Mouse (Mus musculus) stomach, postnatal 0 days (tissue): ENCODE data around the gene Ccdc107. TPM values are rescaled to one million over a fixed set of nuclear protein-coding genes. Genes with fewer than 3 reads are reported as not detected.
A peak's percentile ranks its signal among the peaks of the same experiment; 100 is the strongest.

Experiments used
- ATAC-seq: fragments of 200-750 bp; cut with Nextera tagmentation; 2 replicates; pipeline ENCODE4 v1.8.0; 2017; ENCODE audit not compliant: low FRiP score, low TSS enrichment
- DNase-seq: peaks from one replicate; pipeline ENCODE4 v3.0.0-alpha.2; 2016; ENCODE audit warnings: low spot score
- H3K27ac ChIP-seq: fragments of 300-500 bp; sonication (generic); replicated peaks from 2 replicates; pipeline ENCODE4 v1.5.1; 2014; ENCODE audit warnings: mild to moderate bottlenecking, control low read depth
- H3K27me3 ChIP-seq: fragments of 300-500 bp; sonication (generic); 2 replicates; pipeline ENCODE4 v1.6.1; 2014; ENCODE audit warnings: low read length; ENCODE audit not compliant: control insufficient read depth, insufficient read depth
- H3K36me3 ChIP-seq: fragments of 300-500 bp; sonication (generic); 2 replicates; pipeline ENCODE4 v1.6.1; 2014; ENCODE audit warnings: low read length, mixed read lengths; ENCODE audit not compliant: control insufficient read depth, insufficient read depth
- H3K4me1 ChIP-seq: fragments of 300-500 bp; sonication (generic); replicated peaks from 2 replicates; pipeline ENCODE4 v1.6.1; 2014; ENCODE audit warnings: antibody characterized with exemption; ENCODE audit not compliant: control insufficient read depth, insufficient read depth
- H3K4me2 ChIP-seq: fragments of 300-500 bp; sonication (generic); replicated peaks from 2 replicates; pipeline ENCODE4 v1.6.1; 2014; ENCODE audit warnings: low read depth, mild to moderate bottlenecking, control low read depth, moderate library complexity
- H3K4me3 ChIP-seq: fragments of 300-500 bp; sonication (generic); 2 replicates; pipeline ENCODE4 v1.5.1; 2014; ENCODE audit warnings: low read depth, low read length, control low read depth
- H3K9ac ChIP-seq: fragments of 300-500 bp; sonication (generic); 2 replicates; pipeline ENCODE4 v1.6.1; 2014; ENCODE audit warnings: mild to moderate bottlenecking, low read length, control low read depth, mixed read lengths
- H3K9me3 ChIP-seq: fragments of 300-500 bp; sonication (generic); 2 replicates; pipeline ENCODE4 v1.6.1; 2016; ENCODE audit warnings: low read length; ENCODE audit not compliant: control insufficient read depth
- CTCF ChIP-seq: IDR thresholded peaks from 2 replicates; pipeline ENCODE4 v1.5.1; 2016; ENCODE audit warnings: antibody characterized with exemption, low read depth, mild to moderate bottlenecking, moderate library complexity
- EP300 ChIP-seq: optimal IDR thresholded peaks from 2 replicates; pipeline ENCODE3; 2016; ENCODE audit warnings: antibody characterized with exemption
- WGBS: fragments of 180-500 bp; shearing (Covaris S2); extraction: QIAGEN DNeasy Blood & Tissue Kit; methylation state at CpG from one replicate; pipeline ENCODE4 v1.1.7; 2014; 5-methylcytosine and 5-hydroxymethylcytosine counted together
- polyA plus RNA-seq: library from polyadenylated mRNA; unstranded; fragments of >200 nt; fragmentation: Nextera tagmentation; extraction: Ambion mirVana; gene quantifications from 2 replicates; pipeline ENCODE4 v1.2.1, GENCODE M21; 2015

Gene Ccdc107
- polyA plus RNA-seq, 1 experiment from 2014 or later: 120 TPM

DNA sequence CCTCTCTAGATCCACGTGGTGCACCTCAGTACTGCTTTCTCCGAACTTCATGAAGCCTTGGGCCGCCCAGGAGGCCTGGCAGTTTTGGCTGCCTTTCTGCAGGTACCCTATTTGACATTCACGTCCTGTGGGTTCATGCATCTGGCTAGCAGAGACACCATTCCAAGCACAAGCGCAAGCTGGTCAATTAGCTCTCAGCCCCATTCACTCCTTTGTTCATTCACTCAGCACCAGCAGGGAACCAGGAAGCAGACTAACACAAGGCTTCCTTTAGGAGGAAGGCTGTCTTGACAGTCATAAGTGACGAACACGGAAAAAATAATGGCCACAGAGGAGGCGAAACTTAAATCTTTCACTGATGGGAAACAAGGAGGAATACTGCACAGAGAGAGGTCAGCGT, 16.4 kb downstream of the Ccdc107 start:
- no peaks in the 10 kb centered on the region for H3K27me3 ChIP-seq
- no peaks in the 10 kb centered on the region for H3K36me3 ChIP-seq
- peak overlapping the region; percentile 51 for H3K9ac ChIP-seq
- DNase-seq (no peak), ATAC-seq (no peak)
- peak overlapping the region; percentile 80 for H3K4me2 ChIP-seq
- 40% methylated on average over 9 of the region's 9 CpGs for WGBS
- TF ChIP-seq CTCF: no peak
- TF ChIP-seq EP300: no peak
- peak overlapping the region; percentile 45; the same call in 1 of the 2 replicates for H3K27ac ChIP-seq
- H3K4me1 ChIP-seq: peaks cover 4% of the 10 kb centered on the region; the same call in 1 of the 2 replicates
- H3K4me3 ChIP-seq: peak overlapping the region; percentile 39; the same call in 1 of the 2 replicates
- no peaks in the 10 kb centered on the region for H3K9me3 ChIP-seq

DNA sequence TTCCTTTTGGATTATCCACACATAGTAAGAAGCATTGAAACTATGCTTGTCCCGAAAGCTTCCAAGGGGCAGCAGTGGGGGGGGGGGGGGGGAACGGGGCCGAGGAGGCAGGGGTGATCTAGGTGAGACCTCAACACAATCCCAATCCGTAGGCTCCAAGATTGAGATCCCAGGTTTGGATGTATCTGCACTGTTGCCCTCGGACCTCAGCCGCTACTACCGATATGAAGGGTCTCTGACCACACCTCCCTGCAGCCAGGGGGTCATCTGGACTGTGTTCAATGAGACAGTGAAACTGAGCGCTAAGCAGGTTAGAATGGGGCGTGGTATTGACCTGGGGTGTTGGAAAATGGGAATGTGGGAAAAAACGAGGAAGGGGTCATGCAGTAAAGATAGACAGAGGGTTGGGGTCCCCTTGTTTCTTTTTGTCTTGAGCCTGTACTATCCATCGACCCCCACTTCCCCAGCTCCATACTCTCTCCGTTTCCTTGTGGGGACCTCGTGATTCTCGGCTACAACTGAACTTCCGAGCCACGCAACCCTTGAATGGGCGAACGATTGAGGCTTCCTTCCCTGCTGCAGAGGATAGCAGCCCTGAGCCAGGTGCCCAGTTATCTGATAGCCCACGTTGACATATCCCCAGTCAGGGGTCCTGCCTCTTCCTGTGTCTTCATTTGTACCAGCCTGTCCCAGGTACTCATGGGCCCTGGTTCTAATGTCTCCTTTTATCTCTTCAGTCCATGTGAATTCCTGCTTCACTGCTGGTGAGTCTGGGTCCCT, 19.2 kb downstream of the Ccdc107 start:
- ATAC-seq (no peak), DNase-seq (no peak)
- H3K27me3 ChIP-seq: no peaks in the 10 kb centered on the region
- no peak overlapping the region for H3K9ac ChIP-seq
- WGBS: 69% methylated on average over 18 of the region's 19 CpGs
- H3K4me1 ChIP-seq: peaks cover 7% of the 10 kb centered on the region; the same call in 1 of the 2 replicates
- H3K36me3 ChIP-seq: peaks cover 4% of the 10 kb centered on the region; the same call in 1 of the 2 replicates
- H3K9me3 ChIP-seq: no peaks in the 10 kb centered on the region
- no peak overlapping the region for H3K4me3 ChIP-seq
- H3K27ac ChIP-seq: 0 out of 2 replicates have a peak overlapping the region, but pooled peaks have one; percentile 18
- H3K4me2 ChIP-seq: no peak overlapping the region
- TF ChIP-seq EP300 (no peak), CTCF (no peak)

- no peak for ATAC-seq
- WGBS: 52% methylated on average over 7 of the region's 7 CpGs
- Histone ChIP-seq H3K27ac (peak overlapping the region; percentile 56), H3K27me3 (no peaks in the 10 kb centered on the region), H3K9ac (no peak overlapping the region), H3K4me3 (no peak overlapping the region), H3K4me2 (no peak overlapping the region), H3K36me3 (peaks cover 9% of the 10 kb centered on the region; the same call in 1 of the 2 replicates), H3K4me1 (peaks cover 7% of the 10 kb centered on the region; the same call in 1 of the 2 replicates), H3K9me3 (no peaks in the 10 kb centered on the region)
- TF ChIP-seq CTCF (no peak), EP300 (no peak)
- no peak for DNase-seq
Observed at GRCm38 (mm10) chr4:43512653-43513052, 20.0 kb downstream of the Ccdc107 start.

DNA sequence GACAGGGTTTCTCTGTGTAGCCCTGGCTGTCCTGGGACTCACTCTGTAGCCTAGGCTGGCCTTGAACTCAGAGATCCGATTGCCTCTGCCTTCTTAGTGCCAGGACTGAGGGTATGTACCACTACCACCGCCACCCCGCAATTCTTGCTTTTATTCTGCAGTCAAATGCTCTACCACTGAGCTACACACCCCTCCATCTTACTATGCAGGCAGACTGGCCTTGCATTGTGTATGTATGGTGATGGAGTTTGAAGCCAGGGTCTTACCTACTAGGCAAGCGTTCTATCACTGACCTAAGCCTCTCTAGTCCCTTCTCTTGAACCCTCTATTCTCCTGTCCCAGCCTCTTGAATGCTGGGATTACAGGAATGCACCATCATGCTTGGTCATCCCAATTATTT, 20.6 kb downstream of the Ccdc107 start:
- peaks cover 7% of the 10 kb centered on the region; the same call in 1 of the 2 replicates for H3K4me1 ChIP-seq
- H3K4me3 ChIP-seq: no peak overlapping the region
- no peaks in the 10 kb centered on the region for H3K27me3 ChIP-seq
- H3K9me3 ChIP-seq: no peaks in the 10 kb centered on the region
- H3K27ac ChIP-seq: peak overlapping the region; percentile 49
- H3K4me2 ChIP-seq: no peak overlapping the region
- 84% methylated on average over 4 of the region's 4 CpGs for whole genome bisulfite sequencing
- DNase-seq: no peak
- no peak overlapping the region for H3K9ac ChIP-seq
- TF ChIP-seq EP300: no peak
- no peak for TF ChIP-seq CTCF
- H3K36me3 ChIP-seq: peaks cover 12% of the 10 kb centered on the region; the same call in 1 of the 2 replicates
- ATAC-seq: no peak

- H3K4me2 ChIP-seq: no peak overlapping the region
- 63% methylated on average over 4 of the region's 4 CpGs for WGBS
- no peak overlapping the region for H3K4me3 ChIP-seq
- peaks cover 12% of the 10 kb centered on the region; the same call in 1 of the 2 replicates for H3K36me3 ChIP-seq
- TF ChIP-seq EP300 (no peak), CTCF (no peak)
- DNase-seq (no peak), ATAC-seq (no peak)
- no peaks in the 10 kb centered on the region for H3K9me3 ChIP-seq
- peaks cover 5% of the 10 kb centered on the region; the same call in 1 of the 2 replicates for H3K4me1 ChIP-seq
- H3K27me3 ChIP-seq: no peaks in the 10 kb centered on the region
- H3K27ac ChIP-seq: no peak overlapping the region; the same call in 1 of the 2 replicates
- no peak overlapping the region for H3K9ac ChIP-seq
Observed at GRCm38 (mm10) chr4:43513791-43514190, 21.1 kb downstream of the Ccdc107 start.
